8 mouse cellular contexts compared by ENCODE assay signal in the genomic region with DNA sequence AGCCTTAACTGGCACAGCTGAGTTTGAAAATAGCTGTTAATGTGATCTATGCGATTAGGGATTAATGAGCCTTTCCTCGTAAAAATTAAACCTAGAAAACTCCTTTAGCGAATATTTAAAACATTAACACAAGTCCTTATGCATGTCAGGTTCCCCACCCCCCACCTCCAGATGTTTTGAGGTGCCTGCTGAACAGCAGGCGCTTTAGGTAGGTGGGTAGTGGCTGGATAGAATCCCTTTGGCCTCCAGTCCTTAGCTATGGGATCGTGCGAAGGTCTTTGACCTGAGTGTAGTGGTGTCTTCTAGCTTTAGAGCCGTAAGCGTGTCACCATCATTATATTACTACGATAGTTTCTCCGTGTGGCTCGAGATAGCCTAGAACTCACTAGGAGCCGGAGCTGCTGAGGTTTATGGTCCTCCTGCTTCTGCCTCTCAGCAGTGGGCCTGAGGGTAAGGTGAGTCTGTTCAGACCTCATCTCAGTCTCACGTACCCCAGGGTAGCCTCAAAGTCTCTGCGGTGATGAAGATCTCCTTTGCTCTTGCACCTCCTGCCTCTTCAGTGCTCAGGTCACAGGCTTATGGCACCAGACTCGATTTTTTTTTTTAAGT. TPM values are rescaled to one million over a fixed set of nuclear protein-coding genes. Genes with fewer than 3 reads are reported as not detected.
DNase-seq lines count a peak whose midpoint lies in the region; ATAC-seq and TF ChIP-seq lines count a peak whose summit lies in the region.

No protein-coding gene starts in this region.

- H3K4me1 ChIP-seq in embryonic fibroblast, embryonic 13.5 days (ENCODE audit: control insufficient read depth, insufficient read depth, low read length) = peaks cover 9% of the 10 kb centered on the region; the same call in 1 of the 2 replicates
- H3K4me1 ChIP-seq in kidney, adult 2 months (ENCODE audit: control insufficient read depth, insufficient read depth, low read length) = peaks cover 27% of the 10 kb centered on the region
- H3K4me1 ChIP-seq in midbrain, embryonic 14.5 days (ENCODE audit: control insufficient read depth, insufficient read depth, low read length) = peaks cover 31% of the 10 kb centered on the region

- 5% methylated on average over 15 of the region's 15 CpGs for WGBS in kidney, adult 2 months
- WGBS in midbrain, embryonic 14.5 days = 27% methylated on average over 15 of the region's 15 CpGs

- peak overlapping the region; percentile 60 for H3K4me3 ChIP-seq in embryonic fibroblast, embryonic 13.5 days (ENCODE audit: insufficient read depth, low read length)
- H3K4me3 ChIP-seq in kidney, adult 2 months (ENCODE audit: insufficient read depth, low read depth, low read length) = peak overlapping the region; percentile 71
- peak overlapping the region; percentile 92 for H3K4me3 ChIP-seq in midbrain, embryonic 14.5 days (replicated peaks; ENCODE audit: low read depth, low read length)

- no peak for TF ChIP-seq CTCF in embryonic fibroblast, embryonic 13.5 days (IDR thresholded peaks at IDR 0.05; ENCODE audit: borderline replicate concordance, insufficient read depth, low read length)
- no peak for TF ChIP-seq CTCF in kidney, adult 2 months (conservative IDR thresholded peaks at IDR 0.05; ENCODE audit: insufficient read depth, insufficient read length, low read depth, low read length)

- DNase-seq in thymus, postnatal 0 days (ENCODE audit: low spot score) = peak; percentile 44
- DNase-seq in thymus, adult 18-20 months = no peak
- DNase-seq in kidney, adult 2 months = peak; percentile 22
- DNase-seq in midbrain, embryonic 14.5 days = peak; percentile 25
- DNase-seq in right cerebral cortex, postnatal 10 days (ENCODE audit: low spot score in 2 of 2) = no peak
- DNase-seq in adrenal gland, postnatal 25 days = no peak

- H3K36me3 ChIP-seq in kidney, adult 2 months (ENCODE audit: control insufficient read depth, insufficient read depth, low read length) = no peaks in the 10 kb centered on the region
- H3K36me3 ChIP-seq in midbrain, embryonic 14.5 days (ENCODE audit: control insufficient read depth, insufficient read depth, low read length) = no peaks in the 10 kb centered on the region

- peak overlapping the region; percentile 64 for H3K9ac ChIP-seq in midbrain, embryonic 14.5 days (replicated peaks; ENCODE audit: low read length)

- TF ChIP-seq POLR2A in embryonic fibroblast, embryonic 13.5 days (IDR thresholded peaks at IDR 0.05; ENCODE audit: low read depth, low read length) = peak; percentile 7; the same call in 1 of the 2 replicates
- no peak for TF ChIP-seq POLR2A in kidney, adult 2 months (IDR thresholded peaks at IDR 0.05; ENCODE audit: low read depth, low read length)

- ATAC-seq in midbrain, embryonic 14.5 days (ENCODE audit: low FRiP score, low TSS enrichment) = no peak
- ATAC-seq in inflammation-experienced regulatory T-cells, adult 6 months = no peak

- H3K27ac ChIP-seq in embryonic fibroblast, embryonic 13.5 days (ENCODE audit: insufficient read depth, low read length) = peak overlapping the region; percentile 96
- peak overlapping the region; percentile 97 for H3K27ac ChIP-seq in kidney, adult 2 months (ENCODE audit: insufficient read depth, low read depth, low read length)
- H3K27ac ChIP-seq in midbrain, embryonic 14.5 days (replicated peaks; ENCODE audit: low read depth, low read length) = peak overlapping the region; percentile 84

- peak overlapping the region; percentile 64 for H3K4me2 ChIP-seq in midbrain, embryonic 14.5 days (ENCODE audit: low read length)

- no peaks in the 10 kb centered on the region for H3K9me3 ChIP-seq in midbrain, embryonic 14.5 days (ENCODE audit: control insufficient read depth, low read length)

- no peaks in the 10 kb centered on the region for H3K27me3 ChIP-seq in kidney, adult 2 months (replicated peaks; ENCODE audit: control insufficient read depth, insufficient read depth, low read length)
- H3K27me3 ChIP-seq in midbrain, embryonic 14.5 days (ENCODE audit: control insufficient read depth, insufficient read depth, low read length) = 0 out of 2 replicates have a peak, but pooled peaks cover 5% of the 10 kb centered on the region

RNA-seq across cellular contexts. Expression of gene Wbp4, which starts 1.5 kb away (rescaled TPM):
- polyA plus RNA-seq in thymus, postnatal 0 days (2015; fragmentation: Nextera tagmentation; extraction: Ambion mirVana) = 45.7 and 49.9 TPM in 2 replicates
- polyA plus RNA-seq in embryonic fibroblast, embryonic 13.5 days (2011; ENCODE audit: insufficient read length, low read depth, missing spikeins) = 43.9 and 54.1 TPM in 2 replicates
- 4.7 and 5.0 TPM in 2 replicates for polyA plus RNA-seq in kidney, adult 2 months (2012; rRNA removed)
- 44.8 and 52.6 TPM in 2 replicates for polyA plus RNA-seq in midbrain, embryonic 14.5 days (2014; fragmentation: Nextera tagmentation; extraction: Ambion mirVana)
- polyA plus RNA-seq in inflammation-experienced regulatory T-cells, adult 6 months (2017; shearing (Covaris generic)) = 10 to 100 TPM; 28.3 to 31.3 (median 30.8) TPM
- 39.5 and 45.8 TPM in 2 replicates for total RNA-seq in adrenal gland, postnatal 25 days (2021)

RNA-seq across cellular contexts. Expression of gene Elf1, which starts 1.9 kb away (rescaled TPM):
- 86.6 and 108 TPM in 2 replicates for polyA plus RNA-seq in thymus, postnatal 0 days (2015; fragmentation: Nextera tagmentation; extraction: Ambion mirVana)
- 27.8 and 31.1 TPM in 2 replicates for polyA plus RNA-seq in embryonic fibroblast, embryonic 13.5 days (2011; ENCODE audit: insufficient read length, low read depth, missing spikeins)
- polyA plus RNA-seq in kidney, adult 2 months (2012; rRNA removed) = 15.3 and 15.4 TPM in 2 replicates
- polyA plus RNA-seq in midbrain, embryonic 14.5 days (2014; fragmentation: Nextera tagmentation; extraction: Ambion mirVana) = 2.7 and 3.7 TPM in 2 replicates
- polyA plus RNA-seq in inflammation-experienced regulatory T-cells, adult 6 months (2017; shearing (Covaris generic)) = 100 to 1,000 TPM; 128 to 177 (median 141) TPM
- total RNA-seq in adrenal gland, postnatal 25 days (2021) = 20.8 and 27.7 TPM in 2 replicates

RNA-seq across cellular contexts. Expression of gene Kbtbd6, which starts 31.2 kb away (rescaled TPM):
- 5.6 and 6.6 TPM in 2 replicates for polyA plus RNA-seq in thymus, postnatal 0 days (2015; fragmentation: Nextera tagmentation; extraction: Ambion mirVana)
- 0.62 and 1.7 TPM in 2 replicates for polyA plus RNA-seq in embryonic fibroblast, embryonic 13.5 days (2011; ENCODE audit: insufficient read length, low read depth, missing spikeins)
- 0.14 and 0.15 TPM in 2 replicates for polyA plus RNA-seq in kidney, adult 2 months (2012; rRNA removed)
- polyA plus RNA-seq in midbrain, embryonic 14.5 days (2014; fragmentation: Nextera tagmentation; extraction: Ambion mirVana) = 1.2 and 2.3 TPM in 2 replicates
- under 1 TPM in 1 of 3 experiments, not detected in 2; 0.92 TPM for polyA plus RNA-seq in inflammation-experienced regulatory T-cells, adult 6 months (2017; shearing (Covaris generic))
- total RNA-seq in adrenal gland, postnatal 25 days (2021) = 0.21 and 0.52 TPM in 2 replicates

RNA-seq across cellular contexts. Expression of gene Kbtbd7, which starts 56.5 kb away (rescaled TPM):
- polyA plus RNA-seq in thymus, postnatal 0 days (2015; fragmentation: Nextera tagmentation; extraction: Ambion mirVana) = 7.2 and 7.6 TPM in 2 replicates
- polyA plus RNA-seq in embryonic fibroblast, embryonic 13.5 days (2011; ENCODE audit: insufficient read length, low read depth, missing spikeins) = 4.3 and 6.4 TPM in 2 replicates
- 4.5 and 5.0 TPM in 2 replicates for polyA plus RNA-seq in kidney, adult 2 months (2012; rRNA removed)
- polyA plus RNA-seq in midbrain, embryonic 14.5 days (2014; fragmentation: Nextera tagmentation; extraction: Ambion mirVana) = 21.8 and 29.8 TPM in 2 replicates
- 1 to 10 TPM; 1.3 to 1.9 (median 1.6) TPM for polyA plus RNA-seq in inflammation-experienced regulatory T-cells, adult 6 months (2017; shearing (Covaris generic))
- 10.0 and 10.8 TPM in 2 replicates for total RNA-seq in adrenal gland, postnatal 25 days (2021)

Comparison
In these comparisons a context has a peak if more than half of its experiments do, and no peak if none do; other contexts are left out.
1. DNase-seq: peak in thymus, postnatal 0 days (single experiment), kidney, adult 2 months (single experiment) and midbrain, embryonic 14.5 days (single experiment); none in thymus, adult 18-20 months (0 of 2), right cerebral cortex, postnatal 10 days (0 of 2) and adrenal gland, postnatal 25 days (single experiment).
2. Peak in every context shown above with its lines, with median percentiles within 50 percentile points of each other: H3K27ac ChIP-seq and H3K4me3 ChIP-seq.